13 mouse cellular contexts compared by ENCODE assay signal in genomic region chr16:58685548-58686537, GRCm38 (mm10). TPM values are rescaled to one million over a fixed set of nuclear protein-coding genes. Genes with fewer than 3 reads are reported as not detected.
A peak's percentile ranks its signal among the peaks of the same experiment; 100 is the strongest.
DNase-seq lines count a peak whose midpoint lies in the region; ATAC-seq and TF ChIP-seq lines count a peak whose summit lies in the region.
"Had no signal": no experiment of that assay in that cellular context is flagged by ENCODE, and none has a peak within 500 bp of the region (broad histone marks: within the 10 kb centered on the region; RNA-seq: fewer than 3 reads in every experiment).

No protein-coding gene starts in this region.

- 48% methylated on average over 20 of the region's 20 CpGs for WGBS in heart, embryonic 13.5 days
- 85% methylated on average over 20 of the region's 20 CpGs for WGBS in forebrain, embryonic 10.5 days
- WGBS in hindbrain, embryonic 10.5 days: 83% methylated on average over 20 of the region's 20 CpGs
- WGBS in midbrain, embryonic 16.5 days: 84% methylated on average over 20 of the region's 20 CpGs
- 66% methylated on average over 20 of the region's 20 CpGs for WGBS in stomach, postnatal 0 days

- peak; percentile 68 for TF ChIP-seq POLR2A in CH12.LX (IDR thresholded peaks at IDR 0.05; ENCODE audit: low read depth, low read length)

- H3K36me3 ChIP-seq in C2C12 (ENCODE audit: control insufficient read depth, insufficient read depth): no peaks in the 10 kb centered on the region
- peaks cover under 1 to 14% of the 10 kb centered on the region in 2 experiments for H3K36me3 ChIP-seq in CH12.LX (replicated peaks in 1 of 2; ENCODE audit: control insufficient read depth in 1 of 2, insufficient read depth in 1 of 2, low read length in 1 of 2)
- H3K36me3 ChIP-seq in heart, embryonic 13.5 days: peaks cover 9% of the 10 kb centered on the region
- peaks cover 6% of the 10 kb centered on the region for H3K36me3 ChIP-seq in forebrain, embryonic 10.5 days (replicated peaks)
- H3K36me3 ChIP-seq in hindbrain, embryonic 10.5 days: peaks cover 2% of the 10 kb centered on the region; the same call in 1 of the 2 replicates
- no peaks in the 10 kb centered on the region; the same call in 1 of the 2 replicates for H3K36me3 ChIP-seq in midbrain, embryonic 16.5 days (ENCODE audit: control insufficient read depth, insufficient read depth, low read length)
- H3K36me3 ChIP-seq in stomach, postnatal 0 days (ENCODE audit: control insufficient read depth, insufficient read depth, low read length): no peaks in the 10 kb centered on the region

- TF ChIP-seq EP300 in CH12.LX (IDR thresholded peaks at IDR 0.05; ENCODE audit: low read length): peak; percentile 91
- no peak for TF ChIP-seq EP300 in stomach, postnatal 0 days (optimal IDR thresholded peaks at IDR 0.05)

- H3ac ChIP-seq in C2C12 (ENCODE audit: control insufficient read depth, insufficient read length, low read depth): no peak overlapping the region

- peak overlapping the region; percentile 95 for H3K9ac ChIP-seq in CH12.LX (ENCODE audit: insufficient read depth, low read depth)
- H3K9ac ChIP-seq in heart, embryonic 13.5 days: no peak overlapping the region; the same call in none of the 2 replicates
- no peak overlapping the region for H3K9ac ChIP-seq in midbrain, embryonic 16.5 days (ENCODE audit: low read depth, low read length)
- no peak overlapping the region for H3K9ac ChIP-seq in stomach, postnatal 0 days (ENCODE audit: low read length)
- H3K9ac ChIP-seq: embryonic facial prominence, embryonic 15.5 days; limb, embryonic 15.5 days had no signal

- no peak overlapping the region for H3K4me3 ChIP-seq in C2C12 (ENCODE audit: insufficient read depth, poor library complexity, severe bottlenecking)
- peak overlapping the region; percentile 21 to 52 (median 39) for H3K4me3 ChIP-seq in CH12.LX (replicated peaks in 1 of 3; ENCODE audit: low read depth in 2 of 3, low read length in 2 of 3, poor library complexity in 1 of 3)
- peak overlapping the region; percentile 23; the same call in 1 of the 2 replicates for H3K4me3 ChIP-seq in heart, embryonic 13.5 days
- no peak overlapping the region for H3K4me3 ChIP-seq in forebrain, embryonic 10.5 days
- H3K4me3 ChIP-seq in hindbrain, embryonic 10.5 days: no peak overlapping the region
- no peak overlapping the region for H3K4me3 ChIP-seq in midbrain, embryonic 16.5 days (ENCODE audit: low read depth, low read length)
- H3K4me3 ChIP-seq in stomach, postnatal 0 days (ENCODE audit: low read depth, low read length): no peak overlapping the region
- H3K4me3 ChIP-seq: embryonic facial prominence, embryonic 15.5 days; limb, embryonic 15.5 days had no signal

- H3K9me3 ChIP-seq in CH12.LX (replicated peaks; ENCODE audit: low read length): no peaks in the 10 kb centered on the region
- H3K9me3 ChIP-seq in heart, embryonic 13.5 days: no peaks in the 10 kb centered on the region
- no peaks in the 10 kb centered on the region for H3K9me3 ChIP-seq in forebrain, embryonic 10.5 days
- no peaks in the 10 kb centered on the region for H3K9me3 ChIP-seq in hindbrain, embryonic 10.5 days
- H3K9me3 ChIP-seq in midbrain, embryonic 16.5 days (replicated peaks; ENCODE audit: control insufficient read depth, low read length, poor library complexity, severe bottlenecking): no peaks in the 10 kb centered on the region
- H3K9me3 ChIP-seq in stomach, postnatal 0 days (ENCODE audit: control insufficient read depth, low read length): no peaks in the 10 kb centered on the region
- H3K9me3 ChIP-seq: embryonic facial prominence, embryonic 15.5 days; limb, embryonic 15.5 days had no signal

- in situ Hi-C loops in CH12.LX (cut with MboI; ENCODE audit: low pct_ligation_motif_present, low pct_unique_long_range_greater_than_20kb, low sequenced_read_pairs): no loop called here

- peak; percentile 96 for DNase-seq in CH12.LX (ENCODE audit: extremely low read depth)
- no peak for DNase-seq in forebrain, embryonic 10.5 days (ENCODE audit: extremely low spot score, low spot score)
- DNase-seq in hindbrain, embryonic 10.5 days (ENCODE audit: low spot score): no peak
- DNase-seq in stomach, postnatal 0 days (ENCODE audit: low spot score): no peak
- DNase-seq: cerebellum, adult 18-20 months had no signal

- H3K4me1 ChIP-seq in CH12.LX (ENCODE audit: control insufficient read depth in 1 of 2, insufficient read depth in 2 of 2): peaks cover 4 to 46% of the 10 kb centered on the region in 2 experiments; a peak in 3 of 4 replicates
- H3K4me1 ChIP-seq in heart, embryonic 13.5 days: peaks cover 8% of the 10 kb centered on the region; the same call in 1 of the 2 replicates
- no peaks in the 10 kb centered on the region for H3K4me1 ChIP-seq in forebrain, embryonic 10.5 days
- no peaks in the 10 kb centered on the region for H3K4me1 ChIP-seq in hindbrain, embryonic 10.5 days (replicated peaks)
- no peaks in the 10 kb centered on the region for H3K4me1 ChIP-seq in midbrain, embryonic 16.5 days (ENCODE audit: control insufficient read depth, insufficient read depth, low read length)
- H3K4me1 ChIP-seq in stomach, postnatal 0 days (replicated peaks; ENCODE audit: control insufficient read depth, insufficient read depth): no peaks in the 10 kb centered on the region
- H3K4me1 ChIP-seq: embryonic facial prominence, embryonic 15.5 days; limb, embryonic 15.5 days had no signal

- H3K4me2 ChIP-seq in CH12.LX (ENCODE audit: insufficient read depth, low read depth, poor library complexity, severe bottlenecking): peak overlapping the region; percentile 95
- peak overlapping the region; percentile 56 for H3K4me2 ChIP-seq in heart, embryonic 13.5 days
- no peak overlapping the region for H3K4me2 ChIP-seq in midbrain, embryonic 16.5 days (ENCODE audit: low read length)
- no peak overlapping the region for H3K4me2 ChIP-seq in stomach, postnatal 0 days (replicated peaks; ENCODE audit: low read depth)
- H3K4me2 ChIP-seq: embryonic facial prominence, embryonic 15.5 days; limb, embryonic 15.5 days had no signal

- H3K27ac ChIP-seq in CH12.LX (ENCODE audit: insufficient read depth, low read depth): peak overlapping the region; percentile 82
- peak overlapping the region; percentile 20; the same call in 1 of the 2 replicates for H3K27ac ChIP-seq in heart, embryonic 13.5 days (replicated peaks)
- no peak overlapping the region for H3K27ac ChIP-seq in forebrain, embryonic 10.5 days
- no peak overlapping the region for H3K27ac ChIP-seq in hindbrain, embryonic 10.5 days
- H3K27ac ChIP-seq in midbrain, embryonic 16.5 days (ENCODE audit: low read length): no peak overlapping the region
- no peak overlapping the region for H3K27ac ChIP-seq in stomach, postnatal 0 days (replicated peaks)
- H3K27ac ChIP-seq: embryonic facial prominence, embryonic 15.5 days; limb, embryonic 15.5 days had no signal

- TF ChIP-seq CTCF in C2C12 (IDR thresholded peaks at IDR 0.05; ENCODE audit: control insufficient read depth, insufficient read depth, insufficient read length) (no peak), CH12.LX (conservative IDR thresholded peaks at IDR 0.05 in 1 of 2, IDR thresholded peaks at IDR 0.05 in 1 of 2; ENCODE audit: low read depth in 2 of 2, low read length in 2 of 2) (no peak)
- TF ChIP-seq CTCF in stomach, postnatal 0 days (IDR thresholded peaks at IDR 0.05; ENCODE audit: low read depth): no peak

- H3K79me3 ChIP-seq in C2C12 (ENCODE audit: low read depth): no peaks in the 10 kb centered on the region

- TF ChIP-seq RAD21 in CH12.LX (IDR thresholded peaks at IDR 0.05; ENCODE audit: low read depth, low read length): no peak; the same call in none of the 2 replicates

- no peak for ATAC-seq in heart, embryonic 13.5 days (ENCODE audit: extremely low read depth, insufficient number of reproducible peaks, low FRiP score, low TSS enrichment)
- peak; percentile 40 for ATAC-seq in megakaryocyte, adult 5-6 weeks (ENCODE audit: poor library complexity, severe bottlenecking)
- no peak for ATAC-seq in midbrain, embryonic 16.5 days
- ATAC-seq in stomach, postnatal 0 days (ENCODE audit: low FRiP score, low TSS enrichment): no peak

- dilution Hi-C loops in CH12.LX (cut with MboI; ENCODE audit: extremely low pct_ligation_motif_present, extremely low pct_unique_long_range_greater_than_20kb, low sequenced_read_pairs): no loop called here

- H3K27me3 ChIP-seq in C2C12 (ENCODE audit: control insufficient read depth, insufficient read depth, insufficient read length) (no peaks in the 10 kb centered on the region), CH12.LX (replicated peaks) (no peaks in the 10 kb centered on the region)
- H3K27me3 ChIP-seq in heart, embryonic 13.5 days (replicated peaks): no peaks in the 10 kb centered on the region
- no peaks in the 10 kb centered on the region for H3K27me3 ChIP-seq in forebrain, embryonic 10.5 days (ENCODE audit: poor library complexity, severe bottlenecking)
- H3K27me3 ChIP-seq in hindbrain, embryonic 10.5 days (ENCODE audit: insufficient read depth, poor library complexity, severe bottlenecking): no peaks in the 10 kb centered on the region
- no peaks in the 10 kb centered on the region for H3K27me3 ChIP-seq in midbrain, embryonic 16.5 days (ENCODE audit: control insufficient read depth, insufficient read depth, low read depth, low read length)
- H3K27me3 ChIP-seq in stomach, postnatal 0 days (ENCODE audit: control insufficient read depth, insufficient read depth, low read length): no peaks in the 10 kb centered on the region
- H3K27me3 ChIP-seq: embryonic facial prominence, embryonic 15.5 days; limb, embryonic 15.5 days had no signal

- H3K79me2 ChIP-seq in C2C12 (ENCODE audit: control insufficient read depth, insufficient read depth): no peaks in the 10 kb centered on the region
- no peaks in the 10 kb centered on the region for H3K79me2 ChIP-seq in CH12.LX (replicated peaks; ENCODE audit: control insufficient read depth, extremely low read depth, insufficient read depth, poor library complexity, severe bottlenecking)

RNA-seq across cellular contexts. Expression of gene Cpox, which starts 15.8 kb away (rescaled TPM):
- polyA plus RNA-seq in C2C12 (2012; fragmentation: generic; extraction: Trizol) (9.8 TPM), CH12.LX (2012; ENCODE audit: insufficient read length, low read depth) (72.3 and 75.6 TPM in 2 replicates)
- total RNA-seq in CH12.LX (2012; rRNA removed) (77.2 and 91.4 TPM in 2 replicates), CH12.LX (2014; rRNA removed) (70.3 and 74.5 TPM in 2 replicates)
- polyA plus RNA-seq in heart, embryonic 13.5 days (2015; fragmentation: Nextera tagmentation; extraction: Ambion mirVana): 26.9 and 37.8 TPM in 2 replicates
- 36.6 and 50.8 TPM in 2 replicates for total RNA-seq in megakaryocyte, adult 5-6 weeks (2015)
- 17.7 and 25.5 TPM in 2 replicates for total RNA-seq in megakaryocyte, adult 5-6 weeks (2017)
- polyA plus RNA-seq in forebrain, embryonic 10.5 days (2016; fragmentation: Nextera tagmentation; extraction: Ambion mirVana): 25.6 and 30.4 TPM in 2 replicates
- 20.0 and 27.8 TPM in 2 replicates for polyA plus RNA-seq in hindbrain, embryonic 10.5 days (2016; fragmentation: Nextera tagmentation; extraction: Ambion mirVana)
- polyA plus RNA-seq in midbrain, embryonic 16.5 days (2015; fragmentation: Nextera tagmentation; extraction: Ambion mirVana): 13.5 and 13.6 TPM in 2 replicates
- polyA plus RNA-seq in stomach, postnatal 0 days (2015; fragmentation: Nextera tagmentation; extraction: Ambion mirVana): 42.3 and 44.9 TPM in 2 replicates

RNA-seq across cellular contexts. Expression of gene Gpr15, which starts 33.0 kb away (rescaled TPM):
- not detected for polyA plus RNA-seq in C2C12 (2012; fragmentation: generic; extraction: Trizol)
- total RNA-seq in CH12.LX (2012; rRNA removed): 13.8 and 14.5 TPM in 2 replicates
- total RNA-seq in CH12.LX (2014; rRNA removed): 8.3 and 8.7 TPM in 2 replicates
- 3.9 and 4.7 TPM in 2 replicates for polyA plus RNA-seq in CH12.LX (2012; ENCODE audit: insufficient read length, low read depth)
- polyA plus RNA-seq in heart, embryonic 13.5 days (2015; fragmentation: Nextera tagmentation; extraction: Ambion mirVana): not detected in 2 replicates
- total RNA-seq in megakaryocyte, adult 5-6 weeks (2015): 1.8 and 3.1 TPM in 2 replicates
- total RNA-seq in megakaryocyte, adult 5-6 weeks (2017): 4.2 and 6.7 TPM in 2 replicates
- polyA plus RNA-seq in forebrain, embryonic 10.5 days (2016; fragmentation: Nextera tagmentation; extraction: Ambion mirVana): not detected in 2 replicates
- not detected in 2 replicates for polyA plus RNA-seq in hindbrain, embryonic 10.5 days (2016; fragmentation: Nextera tagmentation; extraction: Ambion mirVana)
- polyA plus RNA-seq in midbrain, embryonic 16.5 days (2015; fragmentation: Nextera tagmentation; extraction: Ambion mirVana): 0.18 TPM in 1 of 2 replicates, not detected in the other
- polyA plus RNA-seq in stomach, postnatal 0 days (2015; fragmentation: Nextera tagmentation; extraction: Ambion mirVana): not detected in 2 replicates
- total RNA-seq: layer of hippocampus, adult 18-20 months had no signal
- polyA plus RNA-seq: gonadal fat pad, adult 2 months; limb, embryonic 15.5 days had no signal

RNA-seq across cellular contexts. Expression of gene Cldnd1, which starts 41.9 kb away (rescaled TPM):
- 69.6 TPM for polyA plus RNA-seq in C2C12 (2012; fragmentation: generic; extraction: Trizol)
- total RNA-seq in CH12.LX (2012; rRNA removed): 59.9 and 63.8 TPM in 2 replicates
- 78.0 and 78.7 TPM in 2 replicates for total RNA-seq in CH12.LX (2014; rRNA removed)
- polyA plus RNA-seq in CH12.LX (2012; ENCODE audit: insufficient read length, low read depth): 65.6 and 80.6 TPM in 2 replicates
- 96.1 and 103 TPM in 2 replicates for polyA plus RNA-seq in heart, embryonic 13.5 days (2015; fragmentation: Nextera tagmentation; extraction: Ambion mirVana)
- 65.0 and 74.3 TPM in 2 replicates for total RNA-seq in megakaryocyte, adult 5-6 weeks (2015)
- 16.9 and 25.2 TPM in 2 replicates for total RNA-seq in megakaryocyte, adult 5-6 weeks (2017)
- polyA plus RNA-seq in forebrain, embryonic 10.5 days (2016; fragmentation: Nextera tagmentation; extraction: Ambion mirVana): 91.0 and 106 TPM in 2 replicates
- polyA plus RNA-seq in hindbrain, embryonic 10.5 days (2016; fragmentation: Nextera tagmentation; extraction: Ambion mirVana): 98.7 and 105 TPM in 2 replicates
- 144 and 152 TPM in 2 replicates for polyA plus RNA-seq in midbrain, embryonic 16.5 days (2015; fragmentation: Nextera tagmentation; extraction: Ambion mirVana)
- polyA plus RNA-seq in stomach, postnatal 0 days (2015; fragmentation: Nextera tagmentation; extraction: Ambion mirVana): 91.1 and 92.7 TPM in 2 replicates

RNA-seq across cellular contexts. Expression of gene E330017A01Rik, which starts 47.3 kb away (rescaled TPM):
- polyA plus RNA-seq in C2C12 (2012; fragmentation: generic; extraction: Trizol) (not detected), CH12.LX (2012; ENCODE audit: insufficient read length, low read depth) (not detected in 2 replicates)
- total RNA-seq in CH12.LX (2012; rRNA removed) (0.17 and 0.21 TPM in 2 replicates), CH12.LX (2014; rRNA removed) (not detected in 2 replicates)
- polyA plus RNA-seq in heart, embryonic 13.5 days (2015; fragmentation: Nextera tagmentation; extraction: Ambion mirVana): not detected in 2 replicates
- total RNA-seq in megakaryocyte, adult 5-6 weeks (2015): not detected in 2 replicates
- total RNA-seq in megakaryocyte, adult 5-6 weeks (2017): not detected in 2 replicates
- polyA plus RNA-seq in forebrain, embryonic 10.5 days (2016; fragmentation: Nextera tagmentation; extraction: Ambion mirVana): not detected in 2 replicates
- not detected in 2 replicates for polyA plus RNA-seq in hindbrain, embryonic 10.5 days (2016; fragmentation: Nextera tagmentation; extraction: Ambion mirVana)
- not detected in 2 replicates for polyA plus RNA-seq in midbrain, embryonic 16.5 days (2015; fragmentation: Nextera tagmentation; extraction: Ambion mirVana)
- not detected in 2 replicates for polyA plus RNA-seq in stomach, postnatal 0 days (2015; fragmentation: Nextera tagmentation; extraction: Ambion mirVana)
- total RNA-seq: layer of hippocampus, adult 18-20 months had no signal
- polyA plus RNA-seq: embryonic facial prominence, embryonic 15.5 days; gonadal fat pad, adult 2 months; limb, embryonic 15.5 days had no signal

Comparison
In these comparisons a context has a peak if more than half of its experiments do, and no peak if none do; other contexts are left out.
1. H3K4me3 ChIP-seq: peak in CH12.LX (3 of 3) and heart, embryonic 13.5 days (single experiment); none in C2C12 (single experiment), forebrain, embryonic 10.5 days (single experiment), hindbrain, embryonic 10.5 days (single experiment), midbrain, embryonic 16.5 days (single experiment) and stomach, postnatal 0 days (single experiment).
2. H3K27ac ChIP-seq: peak in CH12.LX (single experiment) and heart, embryonic 13.5 days (single experiment); none in forebrain, embryonic 10.5 days (single experiment), hindbrain, embryonic 10.5 days (single experiment), midbrain, embryonic 16.5 days (single experiment) and stomach, postnatal 0 days (single experiment).
3. H3K4me2 ChIP-seq: peak in CH12.LX (single experiment) and heart, embryonic 13.5 days (single experiment); none in midbrain, embryonic 16.5 days (single experiment) and stomach, postnatal 0 days (single experiment).